Mouse (Mus musculus) embryonic fibroblast, embryonic 13.5 days (primary cell): Measurements from ENCODE around the gene Prss23.

Experiments
- CTCF ChIP-seq: IDR thresholded peaks from 2 replicates; pipeline ENCODE4 v1.5.1; 2011; ENCODE audit warnings: mild to moderate bottlenecking, control low read depth, low read length, moderate library complexity, borderline replicate concordance; ENCODE audit not compliant: insufficient read depth
- POLR2A ChIP-seq: IDR thresholded peaks from 2 replicates; pipeline ENCODE4 v1.6.1; 2011; ENCODE audit warnings: low read depth, mild to moderate bottlenecking, control low read depth, low read length, moderate library complexity

DNA sequence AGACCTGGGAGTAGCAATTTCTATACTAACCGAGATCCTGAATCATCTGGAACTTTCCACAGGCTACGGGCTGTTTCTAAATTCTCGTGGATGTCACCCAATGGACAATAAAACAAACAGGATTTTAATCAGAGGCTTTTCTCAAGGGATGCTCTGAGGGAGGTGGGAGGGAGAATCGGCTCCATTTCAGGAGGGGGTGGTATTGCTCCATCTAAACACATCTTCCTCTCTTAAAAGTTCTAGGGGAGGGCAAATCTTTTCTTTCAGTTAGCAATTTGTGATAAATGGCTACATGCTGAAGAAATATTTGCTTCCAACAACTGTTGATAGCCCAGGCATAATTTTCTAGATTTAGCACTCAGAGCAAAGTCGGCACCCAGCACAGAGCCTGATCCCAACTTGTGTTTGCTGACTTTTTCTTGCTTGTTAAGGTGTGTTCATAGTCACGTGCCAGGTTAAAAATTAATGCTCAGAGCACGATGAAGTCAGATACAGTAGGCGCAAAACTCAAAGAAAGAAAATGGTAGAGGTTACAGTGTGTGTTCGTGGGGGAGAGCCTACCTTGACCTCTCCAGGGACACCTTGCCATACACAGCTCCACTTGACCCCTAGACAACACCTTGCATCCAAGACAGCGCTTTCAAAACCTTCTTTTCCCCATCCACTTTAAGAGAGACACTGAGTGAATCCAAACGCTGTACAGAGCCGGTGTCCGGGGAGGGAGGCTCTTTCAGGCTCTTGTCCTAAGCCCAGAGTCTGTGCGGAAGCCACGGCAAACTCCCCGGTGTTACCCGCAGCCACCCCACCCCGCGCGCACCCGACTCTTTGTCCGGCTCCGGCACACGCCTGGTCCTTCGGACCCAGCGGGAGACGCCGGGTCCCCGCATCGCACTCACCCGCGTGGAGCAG, 10.2 kb downstream of the Prss23 start:
- TF ChIP-seq CTCF (no peak), POLR2A (no peak; the same call in 1 of the 2 replicates)
